Mouse (Mus musculus) left cerebral cortex, adult 2 months (tissue): ENCODE measurements around the gene Pclaf. TPM values are rescaled to one million over a fixed set of nuclear protein-coding genes. Genes with fewer than 3 reads are reported as not detected.

ENCODE experiments used
- DNase-seq, 2 experiments: peaks; one replicate each; pipeline ENCODE4 v3.0.0; 2021 to 2022; ENCODE audit warnings: low spot score in 2 of 2, mixed read lengths in 1 of 2; ENCODE audit errors: extremely low spot score in 1 of 2
- H3K27ac ChIP-seq: fragments of 200-600 bp; 2 replicates; pipeline ENCODE4 v1.8.1; 2022
- H3K4me3 ChIP-seq: fragments of 200-600 bp; 2 replicates; pipeline ENCODE4 v1.8.1; 2022
- CTCF ChIP-seq: fragments of 200-600 bp; IDR thresholded peaks from 2 replicates; pipeline ENCODE4 v1.8.1; 2022; ENCODE audit warnings: antibody characterized with exemption, mild to moderate bottlenecking, moderate library complexity
- intact Hi-C: fragments of 180-260 bp; cut with DNase I; formaldehyde crosslinking; loops from one replicate; pipeline ENCODE4 v1.15.1; 2025
- long read RNA-seq, 2 experiments: library from polyadenylated mRNA; stranded (forward); transcript quantifications; one replicate each; pipeline ENCODE4 v2.0.0; 2021; ENCODE audit warnings: borderline mapping rate in 2 of 2
- total RNA-seq, 2 experiments: library from RNA; stranded (reverse); gene quantifications; 2 replicates each; pipeline ENCODE4 v1.2.3; 2021

Pclaf gene
- total RNA-seq: not detected
- long read RNA-seq, experiment 1: 0 reads
- long read RNA-seq, experiment 2: 0 reads

- H3K27ac ChIP-seq: no peak within 1 kb of the TSS
- peak; percentile 32 to 46 for DNase-seq
- H3K4me3 ChIP-seq: peak within 1 kb of the TSS; percentile 30
- TF ChIP-seq CTCF: no peak; the same call in 1 of the 2 replicates
- intact Hi-C loops: no loop called here
These were observed at the start of gene Pclaf for GRCm38 (mm10) chr9:65890143-65890628. Pclaf (plus strand) TSS chr9:65890237.

GRCm38 (mm10) chr9:65844421-65845165 lies 45.4 kb upstream of the Pclaf start:
- TF ChIP-seq CTCF: no peak; the same call in 1 of the 2 replicates
- Histone ChIP-seq H3K27ac (no peak overlapping the region), H3K4me3 (no peak overlapping the region)
- intact Hi-C loops: no loop called here
- no peak for DNase-seq

- no peak for DNase-seq
- intact Hi-C loops: no loop called here
- Histone ChIP-seq H3K27ac (no peak overlapping the region), H3K4me3 (no peak overlapping the region)
- no peak for TF ChIP-seq CTCF
These were observed 41.9 kb upstream of the Pclaf start for GRCm38 (mm10) chr9:65848154-65848553.

GRCm38 (mm10) chr9:65850203-65850602 lies 39.8 kb upstream of the Pclaf start:
- intact Hi-C loops: loop anchor here (2.0 to 5.0 kb wide), 3 partner anchors 155 to 243 kb away; no protein-coding TSS in a partner anchor
- H3K27ac ChIP-seq: no peak overlapping the region

GRCm38 (mm10) chr9:65859656-65860055 lies 30.4 kb upstream of the Pclaf start:
- no peak for DNase-seq
- Histone ChIP-seq H3K27ac (no peak overlapping the region), H3K4me3 (no peak overlapping the region)
- no peak for TF ChIP-seq CTCF
- intact Hi-C loops: no loop called here

More at GRCm38 (mm10) chr9:65850203-65850602, 39.8 kb upstream of the Pclaf start:
- DNase-seq: no peak
- no peak overlapping the region for H3K4me3 ChIP-seq
- TF ChIP-seq CTCF: peak; percentile 67

GRCm38 (mm10) chr9:65884564-65885315 lies 5.3 kb upstream of the Pclaf start:
- Histone ChIP-seq H3K4me3 (peak overlapping the region; percentile 67), H3K27ac (peak overlapping the region; percentile 56; the same call in 1 of the 2 replicates)
- no peak; the same call in 1 of the 2 replicates for TF ChIP-seq CTCF
- peak; percentile 83 to 86 for DNase-seq
- intact Hi-C loops: loop anchor here (2.0 kb wide), 1 partner anchor 24 kb away; the partner anchor contains the start of genes Csnk1g1 and Trip4

GRCm38 (mm10) chr9:65891126-65891525 lies 1.1 kb downstream of the Pclaf start:
- Histone ChIP-seq H3K27ac (no peak overlapping the region), H3K4me3 (no peak overlapping the region)
- intact Hi-C loops: no loop called here
- TF ChIP-seq CTCF: no peak
- no peak for DNase-seq

GRCm38 (mm10) chr9:65896977-65897376 lies 6.9 kb downstream of the Pclaf start:
- intact Hi-C loops: no loop called here
- no peak overlapping the region for H3K27ac ChIP-seq

GRCm38 (mm10) chr9:65902879-65903278 lies 12.8 kb downstream of the Pclaf start:
- TF ChIP-seq CTCF: no peak
- intact Hi-C loops: no loop called here
- Histone ChIP-seq H3K4me3 (no peak overlapping the region), H3K27ac (no peak overlapping the region)
- no peak for DNase-seq

More at GRCm38 (mm10) chr9:65896977-65897376, 6.9 kb downstream of the Pclaf start:
- no peak overlapping the region for H3K4me3 ChIP-seq
- DNase-seq: no peak
- no peak for TF ChIP-seq CTCF

GRCm38 (mm10) chr9:65903419-65903818 lies 13.4 kb downstream of the Pclaf start:
- intact Hi-C loops: no loop called here

GRCm38 (mm10) chr9:65908394-65909300 lies 18.6 kb downstream of the Pclaf start, which contains the start of the genes Trip4 and Csnk1g1:
Trip4 (minus strand) TSS chr9:65908794.
Csnk1g1 (plus strand) TSS chr9:65908924.
- TF ChIP-seq CTCF: peak; percentile 58
- Histone ChIP-seq H3K4me3 (peak within 1 kb of the TSS; percentile 85), H3K27ac (peak within 1 kb of the TSS; percentile 88)
- peak; percentile 92 to 95 for DNase-seq
- intact Hi-C loops: loop anchor here (2.0 kb wide), 3 partner anchors 24 to 216 kb away; partner anchors contain the start of gene Ppib

More at GRCm38 (mm10) chr9:65903419-65903818, 13.4 kb downstream of the Pclaf start:
- Histone ChIP-seq H3K4me3 (no peak overlapping the region), H3K27ac (no peak overlapping the region)
- peak; percentile 28 for TF ChIP-seq CTCF
- DNase-seq: no peak
